Mouse (Mus musculus): ENCODE results near the gene E2f1.
A peak's percentile ranks its signal among the peaks of the same experiment; 100 is the strongest.

Gene E2f1

GRCm38 (mm10) chr2:154569836-154570286, at the start of gene E2f1:
Gene E2f1 (minus strand): TSS chr2:154569892.
- DNase-seq = peak; percentile 98

DNA sequence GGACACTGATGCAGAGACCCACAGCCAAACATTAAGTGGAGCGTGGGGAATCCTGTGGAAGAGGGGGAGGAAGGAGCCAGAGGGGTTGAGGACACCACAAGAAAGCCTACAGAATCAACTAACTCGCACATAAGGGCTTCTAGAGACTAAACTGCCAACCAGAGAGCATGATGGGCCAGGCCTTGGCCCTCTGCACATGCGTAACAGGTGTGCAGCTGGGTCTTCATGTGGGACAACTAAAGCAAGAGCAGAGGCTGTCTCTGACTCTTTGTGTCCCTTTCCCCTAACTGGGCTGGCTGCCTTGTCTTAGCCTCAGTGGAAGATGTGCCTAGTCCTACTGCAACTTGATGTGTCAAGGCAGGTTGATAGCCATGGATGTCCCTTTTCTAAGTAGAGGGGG, 47.4 kb upstream of the E2f1 start:
- DNase-seq = no peak

DNA sequence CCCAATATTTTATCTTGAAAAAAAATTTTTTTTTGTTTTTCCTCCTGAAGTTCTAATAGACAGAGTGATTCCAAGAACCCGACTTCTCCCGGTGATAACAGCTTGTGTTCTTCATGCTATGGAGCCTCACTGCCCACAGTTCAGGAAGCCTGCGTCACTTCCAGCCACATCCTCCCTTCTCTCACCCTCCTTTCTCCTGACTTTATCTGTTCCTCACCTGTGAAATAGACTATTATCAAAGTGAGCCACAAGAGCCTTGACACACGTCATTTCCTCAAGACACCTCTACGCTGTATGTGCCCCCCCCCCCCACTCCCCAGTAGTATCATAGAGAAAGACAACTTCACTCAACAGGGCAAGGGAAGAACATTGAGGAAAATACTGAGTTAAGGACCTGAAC, 46.0 kb upstream of the E2f1 start:
- DNase-seq = no peak

GRCm38 (mm10) chr2:154614841-154615576, 45.3 kb upstream of the E2f1 start:
- DNase-seq = peak; percentile 28

GRCm38 (mm10) chr2:154613118-154614115, 43.7 kb upstream of the E2f1 start, which contains the start of the genes Zfp341 and 4930519P11Rik:
Gene Zfp341 (plus strand): TSS chr2:154613297.
Gene 4930519P11Rik (minus strand): TSS chr2:154613437.
- DNase-seq = peak; percentile 95

DNA sequence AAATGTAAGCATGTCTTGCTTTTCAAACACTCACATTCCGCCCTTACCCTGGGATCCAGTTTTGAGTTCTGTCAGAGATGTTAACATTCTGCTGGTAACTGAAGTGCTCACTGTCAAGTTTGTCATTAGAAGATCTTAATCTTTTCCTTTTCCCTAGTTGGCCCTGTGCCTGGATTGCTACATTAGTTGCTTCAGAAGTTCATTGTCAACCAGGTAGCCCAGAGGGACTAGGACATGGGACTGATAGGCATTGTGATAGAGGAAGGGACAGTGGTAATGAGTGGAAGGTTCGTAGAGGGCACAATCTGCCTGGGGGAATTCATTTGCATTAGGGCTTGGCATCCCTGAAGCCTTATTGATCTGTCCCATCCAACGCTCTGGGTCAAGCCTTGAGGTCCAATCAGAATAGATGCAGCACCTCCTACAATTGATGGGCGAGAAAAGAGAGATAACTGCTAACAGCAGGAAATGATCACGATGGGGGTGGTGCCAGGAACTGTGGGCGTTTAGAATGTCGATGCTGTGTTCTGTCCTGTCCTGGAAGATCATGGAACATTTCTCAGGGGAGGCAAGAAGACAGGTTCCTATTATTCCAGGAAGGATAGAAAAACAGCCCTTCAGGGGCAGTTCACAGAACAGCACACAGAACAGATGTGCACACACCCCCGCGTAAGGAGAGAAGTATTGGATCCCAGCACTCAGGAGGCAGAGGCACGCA, 39.5 kb upstream of the E2f1 start:
- no peak for DNase-seq

- no peak for DNase-seq
These were observed 37.3 kb upstream of the E2f1 start for GRCm38 (mm10) chr2:154606965-154607364.

- DNase-seq = no peak
These were observed 34.5 kb upstream of the E2f1 start for GRCm38 (mm10) chr2:154604156-154604555.

DNA sequence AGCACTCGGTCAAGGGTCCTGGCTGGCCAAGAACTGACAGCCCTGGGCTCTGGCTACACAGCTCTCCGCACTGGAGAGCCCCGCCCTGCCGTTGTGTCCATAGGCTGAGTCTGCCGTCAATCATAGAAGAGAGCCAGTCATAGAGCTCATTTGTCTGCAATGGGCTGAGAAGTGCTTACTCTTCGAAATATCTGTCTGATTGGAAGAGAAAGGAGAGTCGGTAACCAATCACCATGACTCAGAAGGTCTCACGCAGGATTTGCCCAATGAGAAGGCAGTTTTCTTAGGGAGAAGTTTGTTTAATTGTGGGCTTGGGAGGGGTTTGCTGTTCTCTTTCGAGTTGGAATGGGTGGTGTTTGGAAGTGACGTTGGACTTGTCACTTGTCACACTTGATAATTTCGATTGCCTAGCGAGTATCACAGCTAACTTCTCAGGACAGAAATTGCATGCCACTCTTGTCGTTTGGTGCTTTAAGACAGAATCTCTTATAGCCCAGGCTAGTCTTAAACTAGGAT, 34.0 kb upstream of the E2f1 start, which contains the start of gene Pxmp4:
Pxmp4 (minus strand) TSS at position 71 of the 516 bp plus-strand sequence.
- DNase-seq = peak; percentile 99

GRCm38 (mm10) chr2:154603007-154603637, 33.4 kb upstream of the E2f1 start:
- DNase-seq = no peak

GRCm38 (mm10) chr2:154601324-154601723, 31.6 kb upstream of the E2f1 start:
- DNase-seq = no peak

GRCm38 (mm10) chr2:154600586-154600985, 30.9 kb upstream of the E2f1 start:
- no peak for DNase-seq

- no peak for DNase-seq
These were observed 27.7 kb upstream of the E2f1 start for GRCm38 (mm10) chr2:154597399-154597798.

- DNase-seq = no peak
These were observed 26.1 kb upstream of the E2f1 start for GRCm38 (mm10) chr2:154595775-154596174.

- peak; percentile 48 for DNase-seq
These were observed 23.3 kb upstream of the E2f1 start for GRCm38 (mm10) chr2:154593025-154593424.

GRCm38 (mm10) chr2:154591239-154591638, 21.5 kb upstream of the E2f1 start:
- no peak for DNase-seq

DNA sequence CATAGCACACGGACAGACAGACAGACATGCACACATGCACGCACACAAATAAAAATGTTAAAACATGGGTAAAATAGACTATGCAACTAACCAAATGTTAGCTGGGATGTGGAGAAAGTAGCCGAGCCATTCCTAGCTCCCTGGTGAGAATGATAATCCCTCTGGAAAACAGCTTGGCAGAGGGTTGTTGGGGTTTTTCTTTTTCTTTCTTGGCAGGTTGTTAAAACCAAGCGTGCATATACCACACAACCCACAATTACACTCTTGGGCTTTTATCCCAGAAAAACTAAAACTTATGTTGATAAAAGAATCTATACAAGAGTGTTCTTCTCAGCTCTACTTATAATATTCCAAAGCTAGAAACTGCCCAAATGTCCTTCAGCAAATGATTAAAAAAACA, 19.4 kb upstream of the E2f1 start:
- no peak for DNase-seq

GRCm38 (mm10) chr2:154586405-154586804, 16.7 kb upstream of the E2f1 start:
- peak; percentile 66 for DNase-seq

- DNase-seq = no peak
These were observed 15.4 kb upstream of the E2f1 start for GRCm38 (mm10) chr2:154584931-154585601.

DNA sequence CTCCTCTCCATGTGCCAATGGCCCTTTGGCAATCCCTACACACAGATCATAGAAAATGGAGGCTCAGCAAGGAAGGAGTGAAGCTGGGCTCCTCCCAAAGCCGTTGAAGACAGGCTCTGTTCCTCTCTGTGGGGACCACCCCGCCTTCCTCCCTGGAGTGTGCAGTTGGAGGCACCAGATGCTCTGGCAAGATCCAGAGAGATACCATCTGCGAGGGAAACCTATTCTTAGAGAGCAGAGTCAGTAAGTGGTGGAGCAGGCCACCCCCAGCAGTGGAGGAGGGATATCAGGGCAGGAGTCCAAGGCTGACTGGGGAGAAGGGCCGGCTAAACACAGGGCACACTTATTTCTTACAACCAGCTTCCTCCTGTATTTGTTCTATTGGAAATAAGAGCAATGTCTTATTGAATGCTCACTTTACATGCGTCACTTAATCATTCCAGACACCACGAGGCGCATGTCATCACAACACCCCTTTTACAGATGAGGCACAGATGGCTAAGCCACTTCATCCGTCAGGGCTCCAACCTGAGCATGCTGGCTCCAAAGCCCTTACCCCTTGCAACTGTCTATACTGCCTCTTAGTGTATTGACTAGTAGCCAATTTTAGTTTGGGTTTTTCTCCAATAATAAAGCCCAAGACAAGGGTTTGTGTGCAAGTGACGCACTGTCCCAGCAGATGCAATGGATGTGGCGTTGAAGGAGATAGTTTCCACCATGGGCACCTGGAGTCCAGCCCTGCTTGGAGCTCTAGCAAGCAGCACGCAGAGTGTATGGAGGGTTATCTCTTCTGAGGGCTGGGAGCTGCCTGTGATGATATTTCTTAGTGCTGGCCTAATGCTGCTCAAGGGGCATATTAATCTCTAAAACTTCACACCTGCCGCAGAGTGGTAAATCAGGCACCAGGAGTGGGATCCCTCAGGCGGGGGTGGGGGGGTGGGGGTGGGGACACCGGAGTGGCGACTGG, 14.5 kb upstream of the E2f1 start:
- no peak for DNase-seq

Measured in kidney, postnatal 10 days (tissue).